ENCODE assay signal across 1 mouse cellular context in the genomic region with DNA sequence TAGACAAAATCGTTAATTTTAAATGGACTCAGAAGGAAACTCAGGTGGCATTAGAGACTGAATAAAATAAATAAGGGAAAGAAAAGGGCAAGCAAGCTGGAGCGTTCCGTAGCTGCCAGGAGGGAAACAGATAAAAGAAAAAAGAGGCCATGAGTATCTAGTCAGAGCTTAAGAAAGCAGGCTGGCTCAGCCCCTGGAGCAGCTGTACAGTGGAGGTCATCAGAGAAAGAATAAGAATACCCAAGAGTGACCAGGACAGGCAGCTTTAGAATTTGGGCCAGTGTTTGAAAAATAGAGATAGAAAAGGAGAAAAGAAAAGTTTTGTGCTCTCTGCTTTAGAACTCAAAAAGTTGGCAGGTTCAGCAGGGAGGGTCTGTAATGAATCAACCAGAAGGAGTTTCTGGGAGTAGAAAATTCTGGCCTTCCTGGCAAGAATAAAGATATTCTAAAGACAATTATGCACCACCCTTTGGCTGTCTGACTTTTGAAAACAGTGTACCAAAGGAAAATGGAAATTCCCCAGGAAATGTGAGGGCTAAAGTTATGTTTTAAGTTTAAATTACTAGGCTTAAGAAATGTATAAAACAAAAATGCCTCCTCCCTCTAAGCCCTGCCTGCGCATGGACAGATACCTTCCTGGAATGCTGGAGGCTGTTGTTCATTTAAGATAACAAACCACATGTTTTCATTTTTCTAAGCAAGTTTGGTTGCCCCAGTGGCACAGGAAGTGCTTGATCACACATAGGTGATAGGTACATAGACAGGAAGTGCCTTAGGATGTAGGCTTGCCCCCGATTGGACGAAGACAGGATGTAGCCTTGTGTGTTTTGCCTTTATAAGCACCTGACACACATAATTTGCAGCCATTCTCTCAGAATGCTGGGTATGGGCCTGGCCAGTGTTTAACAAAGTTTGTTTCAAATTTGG.
TF ChIP-seq lines count a peak whose summit lies in the region.

No protein-coding gene starts in this region.

TF ChIP-seq in CH12.LX, 34 proteins besides CTCF, POLR2A, EP300 and RAD21:
- TF ChIP-seq KAT2A (IDR thresholded peaks at IDR 0.05; ENCODE audit: insufficient replicate concordance, low read length) (no peak), ZKSCAN1 (IDR thresholded peaks at IDR 0.05; ENCODE audit: borderline replicate concordance, low read depth, low read length) (no peak), ELF1 (IDR thresholded peaks at IDR 0.05; ENCODE audit: low read depth, low read length) (no peak), ZC3H11A (IDR thresholded peaks at IDR 0.05; ENCODE audit: low read depth, low read length) (no peak), SIN3A (IDR thresholded peaks at IDR 0.05; ENCODE audit: low read length) (no peak)
